Mouse (Mus musculus) cerebellum, adult 18-20 months (tissue): ENCODE measurements around the gene Abce1.
A peak's percentile ranks its signal among the peaks of the same experiment; 100 is the strongest.
"Not testable (repeated sequence)": the region's sequence is repeated elsewhere in the genome, so short reads cannot be mapped to it uniquely, and the experiment has no call there.

Experiments used
- DNase-seq, 2 experiments: peaks; one replicate each; pipeline ENCODE4 v3.0.0; 2021

The Abce1 gene

GRCm38 (mm10) chr8:79711064-79711961 is at the start of gene Abce1, which contains the start of gene Anapc10:
Gene Abce1, minus strand, starts transcription at chr8:79711740.
Gene Anapc10, plus strand, starts transcription at chr8:79711820.
- DNase-seq: peak; percentile 95 to 99

- peak; percentile 21 to 34 for DNase-seq
Observed at GRCm38 (mm10) chr8:79750305-79750704, 38.8 kb upstream of the Abce1 start.

DNA sequence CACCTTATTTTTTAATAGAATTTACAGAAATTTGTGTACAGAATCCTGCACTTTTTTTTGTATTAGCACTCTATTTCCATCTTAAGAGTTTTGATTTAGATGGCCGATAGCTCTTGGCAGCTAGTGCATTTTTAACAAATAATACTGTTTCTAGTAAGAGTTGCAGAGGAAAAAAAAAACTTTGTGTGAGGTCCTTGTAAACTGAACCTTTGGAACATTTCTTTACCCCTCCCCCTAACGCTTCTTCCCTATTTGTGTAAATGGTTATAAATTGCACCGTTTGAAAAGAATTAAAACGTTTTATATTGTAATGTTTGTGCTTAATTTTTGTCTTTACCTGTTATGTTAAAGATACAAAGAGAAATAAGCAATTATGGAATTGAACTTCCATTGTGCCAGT is 37.1 kb upstream of the Abce1 start:
- DNase-seq: no peak

DNA sequence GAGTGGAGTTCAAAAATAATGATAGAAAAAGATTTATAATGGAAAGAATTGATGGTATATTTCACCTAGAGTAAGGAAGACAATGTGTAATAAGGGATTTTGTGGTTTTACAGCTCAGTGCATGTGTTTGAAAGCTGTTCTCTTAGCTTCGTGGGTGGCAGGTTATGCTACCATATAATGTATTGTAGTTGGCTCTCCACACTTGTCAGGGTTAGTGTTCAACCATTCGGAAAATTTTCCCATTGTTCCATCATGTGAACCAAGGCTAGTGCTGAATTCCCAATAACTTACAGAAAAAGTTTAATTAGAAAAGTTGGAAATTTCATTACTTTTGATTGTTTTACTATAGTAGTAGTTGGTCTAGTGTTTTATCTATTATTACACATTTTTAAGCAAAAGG is 36.6 kb upstream of the Abce1 start:
- no peak for DNase-seq

- peak; percentile 36 to 40 for DNase-seq
Observed at GRCm38 (mm10) chr8:79734304-79734703, 22.8 kb upstream of the Abce1 start.

DNA sequence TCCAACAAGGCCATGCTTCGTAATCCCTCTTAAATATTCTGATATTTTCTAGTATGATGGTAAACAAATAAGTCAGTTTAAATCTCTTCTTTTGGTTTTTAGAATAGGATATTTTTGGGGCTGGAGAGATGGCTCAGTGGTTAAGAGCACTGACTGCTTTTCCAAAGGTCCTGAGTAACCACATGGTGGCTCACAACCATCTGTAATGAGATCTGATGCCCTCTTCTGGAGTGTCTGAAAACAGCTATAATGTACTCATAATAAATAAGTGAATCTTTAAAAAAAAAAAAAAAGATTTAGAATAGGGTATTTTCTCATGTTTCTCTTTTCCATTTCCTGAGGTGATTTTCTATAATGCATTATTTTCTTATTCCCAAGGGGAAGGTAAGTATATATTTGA is 16.4 kb upstream of the Abce1 start:
- no peak for DNase-seq

GRCm38 (mm10) chr8:79724589-79724988 is 13.0 kb upstream of the Abce1 start:
- no peak for DNase-seq

GRCm38 (mm10) chr8:79723308-79723707 is 11.8 kb upstream of the Abce1 start:
- no peak for DNase-seq

- no peak for DNase-seq
Observed at GRCm38 (mm10) chr8:79721537-79721936, 10.0 kb upstream of the Abce1 start.

GRCm38 (mm10) chr8:79712676-79713075 is 1.1 kb upstream of the Abce1 start:
- DNase-seq: no peak

- DNase-seq: no peak
Observed at GRCm38 (mm10) chr8:79706687-79707086, 4.9 kb downstream of the Abce1 start.

DNA sequence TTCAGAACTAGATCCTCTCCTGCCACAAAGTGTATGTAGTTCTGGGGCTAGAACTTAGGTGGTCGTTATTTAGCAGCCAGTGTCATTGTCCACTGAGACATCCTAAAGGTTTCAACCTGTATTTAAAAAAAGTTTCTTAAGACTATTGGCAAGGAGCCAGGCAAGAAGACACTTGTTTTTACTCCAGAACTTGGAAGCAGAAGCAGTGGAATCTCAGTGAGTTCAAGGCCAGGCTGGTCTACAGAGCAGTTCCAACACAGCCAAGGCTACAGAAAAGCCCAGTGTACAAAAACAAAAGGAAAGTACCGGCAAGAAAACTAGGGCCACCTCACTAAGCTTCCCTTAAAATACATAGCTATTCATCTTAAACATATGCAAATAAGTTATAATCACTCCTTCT is 19.0 kb downstream of the Abce1 start:
- no peak for DNase-seq

GRCm38 (mm10) chr8:79685927-79686326 is 25.6 kb downstream of the Abce1 start:
- not testable (repeated sequence) for DNase-seq

DNA sequence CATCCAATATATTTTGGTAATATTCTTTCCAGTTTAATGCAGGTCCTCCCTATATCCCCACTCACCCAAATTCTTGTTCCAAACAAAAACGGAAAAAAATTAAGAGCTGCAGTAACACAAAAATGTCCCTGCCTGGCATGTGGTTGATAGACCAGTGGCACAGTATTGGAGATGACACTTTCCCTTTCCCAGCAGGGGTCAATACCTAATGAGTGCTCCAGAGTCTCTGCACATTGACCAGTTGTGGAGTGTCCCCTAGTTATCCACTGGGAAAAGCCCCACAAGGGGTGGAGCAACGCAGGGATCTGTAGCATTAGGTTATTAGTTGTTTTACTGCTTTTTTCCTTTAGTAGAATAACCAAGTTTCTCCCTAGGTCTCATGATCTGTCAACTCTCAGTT is 30.6 kb downstream of the Abce1 start:
- DNase-seq: no peak

DNA sequence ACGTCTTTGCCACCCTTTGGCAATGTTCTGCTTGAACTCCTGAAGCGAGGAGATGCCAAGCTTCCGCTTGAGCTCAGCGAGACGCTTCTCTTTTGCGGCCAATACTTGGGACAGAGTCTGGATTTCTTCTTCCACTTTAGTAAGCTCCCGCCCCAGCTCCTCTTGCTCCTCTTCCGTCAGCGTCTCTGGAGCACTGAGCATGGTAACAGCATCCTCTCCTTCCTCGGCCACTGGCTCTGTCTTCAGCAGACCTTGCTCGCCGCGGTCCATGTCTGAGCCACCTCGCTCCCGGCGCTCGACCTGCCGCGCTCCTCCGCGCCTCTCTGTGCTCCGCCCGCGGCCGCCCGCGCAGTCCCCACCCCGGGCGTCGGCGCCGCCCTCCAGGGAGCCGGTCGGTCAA is 31.0 kb downstream of the Abce1 start:
- DNase-seq: peak; percentile 26 to 34

DNA sequence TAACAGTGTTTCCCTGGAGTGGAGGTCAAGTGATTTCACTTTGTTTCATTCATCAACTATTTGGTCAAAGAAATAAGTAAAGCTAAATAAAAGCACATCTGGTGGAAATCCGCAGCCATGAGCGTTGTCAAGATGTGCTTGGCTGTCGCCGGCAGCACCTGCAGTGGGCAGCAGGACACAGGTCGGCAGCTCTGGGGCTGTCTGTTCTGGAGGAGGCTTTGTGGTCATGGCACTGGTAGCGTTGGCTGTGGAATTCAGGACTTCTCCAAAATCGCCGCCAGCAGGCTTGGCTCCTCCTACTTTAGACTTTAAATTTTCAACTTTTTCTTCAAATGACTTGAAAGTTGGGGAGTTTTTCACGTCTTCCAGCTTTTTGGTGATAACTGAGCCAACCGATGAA is 31.5 kb downstream of the Abce1 start:
- not testable (repeated sequence) for DNase-seq

DNA sequence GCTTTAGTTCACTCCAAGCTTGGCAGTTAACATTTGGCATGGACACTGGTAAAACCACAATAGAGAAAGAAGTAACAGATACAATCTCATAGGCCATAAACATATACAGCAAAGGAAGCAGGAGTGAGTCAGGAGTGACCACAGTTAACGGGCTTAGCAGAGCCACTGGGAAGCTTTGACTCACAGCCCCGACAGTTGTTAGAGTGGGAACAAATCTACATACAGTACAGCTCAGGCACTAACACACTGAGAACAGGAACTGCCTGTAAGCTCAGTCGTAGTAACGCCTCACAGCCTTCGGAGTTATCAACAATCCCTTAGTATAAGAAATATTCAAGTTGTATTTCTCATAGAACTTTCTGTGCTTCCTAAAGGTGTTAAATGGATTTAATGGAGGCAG is 32.5 kb downstream of the Abce1 start:
- no peak for DNase-seq

- no peak for DNase-seq
Observed at GRCm38 (mm10) chr8:79676461-79676860, 35.1 kb downstream of the Abce1 start.

DNA sequence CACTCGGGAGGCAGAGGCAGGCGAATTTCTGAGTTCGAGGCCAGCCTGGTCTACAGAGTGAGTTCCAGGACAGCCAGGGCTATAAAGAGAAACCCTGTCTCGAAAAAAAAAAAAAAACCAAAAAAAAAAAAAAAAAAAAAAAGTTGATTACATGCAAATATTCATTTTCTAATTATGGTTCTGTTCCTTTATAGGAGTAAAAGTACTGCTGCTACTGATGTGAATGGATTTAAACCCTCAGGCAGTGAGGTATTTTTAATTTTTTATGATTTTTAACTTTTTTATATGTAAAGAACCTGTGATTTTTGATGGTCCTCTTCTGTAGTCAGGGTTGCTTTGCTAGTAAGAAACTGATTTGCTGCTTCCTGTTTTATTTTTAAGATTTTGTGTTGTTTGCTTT is 52.8 kb downstream of the Abce1 start:
- DNase-seq: not testable (repeated sequence)

GRCm38 (mm10) chr8:79653736-79654135 is 57.8 kb downstream of the Abce1 start:
- DNase-seq: no peak

DNA sequence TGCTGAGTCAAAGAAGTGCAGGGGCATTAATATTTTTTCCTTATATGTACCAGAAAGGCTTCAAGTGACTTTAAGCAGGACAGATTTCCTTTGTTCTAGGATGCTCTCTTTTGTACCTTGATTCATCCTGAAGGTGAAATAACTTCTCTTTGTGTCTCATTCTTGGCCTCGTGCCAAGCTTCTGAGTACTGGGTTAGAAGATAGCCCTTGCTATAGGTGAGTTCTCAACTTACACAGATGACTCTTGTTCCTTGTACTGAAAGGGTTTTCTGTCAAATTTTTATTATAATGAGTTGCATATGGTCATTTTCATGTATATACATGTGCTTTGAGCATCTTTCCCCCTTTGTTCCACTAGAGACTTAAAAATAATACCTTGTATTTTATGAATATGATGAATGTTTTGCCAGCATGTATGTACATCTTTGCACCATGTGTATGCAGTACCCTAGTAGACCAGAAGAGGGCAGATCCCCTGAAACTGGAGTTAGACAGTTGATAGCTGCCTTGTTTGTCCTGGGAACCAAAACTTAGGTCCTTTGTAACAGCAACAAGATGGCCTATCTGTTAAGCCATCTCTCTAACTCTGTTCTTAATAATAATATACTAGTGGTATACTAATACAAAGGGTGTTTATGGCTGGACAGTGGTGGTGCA is 61.3 kb downstream of the Abce1 start:
- DNase-seq: peak in 1 of 2 experiments; percentile 9

GRCm38 (mm10) chr8:79649569-79649968 is 62.0 kb downstream of the Abce1 start:
- no peak for DNase-seq

GRCm38 (mm10) chr8:79641119-79641518 is 70.4 kb downstream of the Abce1 start:
- no peak for DNase-seq
